Mouse (Mus musculus) C2C12 (cell line): ENCODE measurements around the gene 2510009E07Rik.

ENCODE experiments used
- MYOG ChIP-seq: IDR thresholded peaks from one replicate; pipeline ENCODE4 v1.6.1; 2011; ENCODE audit not compliant: control insufficient read depth, insufficient read length; ENCODE audit errors: extremely low read depth
- USF1 ChIP-seq: IDR thresholded peaks from one replicate; pipeline ENCODE4 v1.6.1; 2011; ENCODE audit warnings: low read depth, mild to moderate bottlenecking, control low read depth, moderate library complexity

- TF ChIP-seq MYOG (no peak), USF1 (no peak)
These were observed 62.6 kb downstream of the 2510009E07Rik start for GRCm38 (mm10) chr16:21631815-21632222.
